Comparison of ENCODE assay signal across 23 mouse cellular contexts in genomic region chr10:75926396-75926795, GRCm38 (mm10). TPM values are rescaled to one million over a fixed set of nuclear protein-coding genes. Genes with fewer than 3 reads are reported as not detected.
DNase-seq lines count a peak whose midpoint lies in the region; ATAC-seq and TF ChIP-seq lines count a peak whose summit lies in the region.
"Had no signal": no experiment of that assay in that cellular context is flagged by ENCODE, and none has a peak within 500 bp of the region (broad histone marks: within the 10 kb centered on the region; RNA-seq: fewer than 3 reads in every experiment).

No protein-coding gene starts in this region.

- no peak overlapping the region for H3K4me2 ChIP-seq in limb, embryonic 11.5 days (ENCODE audit: low read depth, severe bottlenecking)
- H3K4me2 ChIP-seq: hindbrain, embryonic 12.5 days; limb, embryonic 15.5 days; stomach, embryonic 15.5 days had no signal

- TF ChIP-seq POLR2A in thymus, adult 2 months (IDR thresholded peaks at IDR 0.05; ENCODE audit: control insufficient read depth, extremely low read depth, insufficient read depth, low read length, poor library complexity), result no peak

- H3K9ac ChIP-seq in limb, embryonic 11.5 days (ENCODE audit: low read length), result 0 out of 2 replicates have a peak overlapping the region, but pooled peaks have one; percentile 12
- H3K9ac ChIP-seq: hindbrain, embryonic 12.5 days; limb, embryonic 15.5 days; stomach, embryonic 15.5 days had no signal

- peaks cover 6% of the 10 kb centered on the region for H3K4me1 ChIP-seq in limb, embryonic 11.5 days (ENCODE audit: control insufficient read depth, insufficient read depth, low read length)
- H3K4me1 ChIP-seq in limb, embryonic 10.5 days, result peaks cover 28% of the 10 kb centered on the region
- H3K4me1 ChIP-seq in thymus, adult 2 months (replicated peaks; ENCODE audit: control insufficient read depth, insufficient read depth, low read length), result peaks cover 5% of the 10 kb centered on the region
- peaks cover 23% of the 10 kb centered on the region for H3K4me1 ChIP-seq in heart, embryonic 10.5 days

- no peaks in the 10 kb centered on the region; the same call in 1 of the 2 replicates for H3K36me3 ChIP-seq in limb, embryonic 11.5 days (ENCODE audit: control insufficient read depth, insufficient read depth, low read length)
- peaks cover 52% of the 10 kb centered on the region for H3K36me3 ChIP-seq in limb, embryonic 10.5 days
- no peaks in the 10 kb centered on the region for H3K36me3 ChIP-seq in thymus, adult 2 months (ENCODE audit: control insufficient read depth, insufficient read depth, low read length)
- peaks cover 37% of the 10 kb centered on the region for H3K36me3 ChIP-seq in heart, embryonic 10.5 days

- no peak overlapping the region for H3K27ac ChIP-seq in limb, embryonic 11.5 days (replicated peaks; ENCODE audit: low read depth, low read length)
- no peak overlapping the region for H3K27ac ChIP-seq in limb, embryonic 10.5 days
- no peak overlapping the region for H3K27ac ChIP-seq in thymus, adult 2 months (ENCODE audit: control insufficient read depth, insufficient read depth, low read length)
- no peak overlapping the region for H3K27ac ChIP-seq in heart, embryonic 10.5 days
- H3K27ac ChIP-seq: forebrain, embryonic 10.5 days; hindbrain, embryonic 12.5 days; limb, embryonic 15.5 days; macrophage; stomach, embryonic 15.5 days had no signal

- DNase-seq in limb, embryonic 11.5 days (ENCODE audit: low spot score), result no peak
- no peak for DNase-seq in limb, embryonic 10.5 days (ENCODE audit: low spot score)
- no peak for DNase-seq in thymus, adult 2 months
- DNase-seq in thymus, adult 18-20 months, result no peak
- peak; percentile 69 for DNase-seq in thymus, postnatal 0 days (ENCODE audit: low spot score)
- DNase-seq in liver, result no peak
- no peak for DNase-seq in heart, embryonic 10.5 days (ENCODE audit: low spot score)
- DNase-seq: adrenal gland, postnatal 25 days; cerebellum, adult 9-11 months; gastrocnemius, postnatal 10 days; heart, adult 11 months; kidney, adult 18-20 months; kidney, postnatal 4 days; retina, postnatal 1 day had no signal

- H3K27me3 ChIP-seq in limb, embryonic 11.5 days (ENCODE audit: control insufficient read depth, insufficient read depth, low read length), result peaks cover 2% of the 10 kb centered on the region; the same call in 1 of the 2 replicates
- H3K27me3 ChIP-seq in limb, embryonic 10.5 days (ENCODE audit: low read depth, poor library complexity, severe bottlenecking), result peaks cover 31% of the 10 kb centered on the region
- peaks cover 4% of the 10 kb centered on the region; the same call in 1 of the 2 replicates for H3K27me3 ChIP-seq in thymus, adult 2 months (ENCODE audit: control insufficient read depth, insufficient read depth, low read length)
- H3K27me3 ChIP-seq in heart, embryonic 10.5 days (ENCODE audit: insufficient read depth, poor library complexity, severe bottlenecking), result peaks cover 61% of the 10 kb centered on the region
- H3K27me3 ChIP-seq: limb, embryonic 15.5 days had no signal

- H3K9me3 ChIP-seq in limb, embryonic 11.5 days (ENCODE audit: control insufficient read depth, low read length), result no peaks in the 10 kb centered on the region
- H3K9me3 ChIP-seq in limb, embryonic 10.5 days (replicated peaks), result no peaks in the 10 kb centered on the region
- H3K9me3 ChIP-seq in heart, embryonic 10.5 days, result no peaks in the 10 kb centered on the region
- H3K9me3 ChIP-seq: forebrain, embryonic 10.5 days; hindbrain, embryonic 12.5 days; limb, embryonic 15.5 days; stomach, embryonic 15.5 days had no signal

- TF ChIP-seq CTCF in thymus, adult 2 months (IDR thresholded peaks at IDR 0.05; ENCODE audit: borderline replicate concordance, control insufficient read depth, extremely low read depth, insufficient read depth, low read length, poor library complexity), result no peak

- 72% methylated on average over 13 of the region's 13 CpGs for WGBS in limb, embryonic 11.5 days
- 71% methylated on average over 13 of the region's 13 CpGs for WGBS in limb, embryonic 10.5 days
- WGBS in thymus, adult 2 months, result 88% methylated on average over 13 of the region's 13 CpGs
- WGBS in heart, embryonic 10.5 days, result 48% methylated on average over 13 of the region's 13 CpGs

- no peak for ATAC-seq in limb, embryonic 11.5 days (ENCODE audit: insufficient number of reproducible peaks, low FRiP score, low TSS enrichment, low read depth)
- ATAC-seq: forebrain, embryonic 16.5 days had no signal

- H3K4me3 ChIP-seq in limb, embryonic 11.5 days (ENCODE audit: low read depth, low read length), result no peak overlapping the region
- no peak overlapping the region for H3K4me3 ChIP-seq in limb, embryonic 10.5 days
- H3K4me3 ChIP-seq in thymus, adult 2 months (ENCODE audit: control insufficient read depth, insufficient read depth, low read length), result peak overlapping the region; percentile 30
- H3K4me3 ChIP-seq in heart, embryonic 10.5 days, result no peak overlapping the region
- H3K4me3 ChIP-seq: forebrain, embryonic 10.5 days; hindbrain, embryonic 12.5 days; limb, embryonic 15.5 days; stomach, embryonic 15.5 days had no signal

RNA-seq across cellular contexts. Expression of gene Smarcb1, which starts 5.0 kb away (rescaled TPM):
- 260 and 263 TPM in 2 replicates for polyA plus RNA-seq in limb, embryonic 11.5 days (2014; fragmentation: Nextera tagmentation; extraction: Ambion mirVana)
- 285 and 294 TPM in 2 replicates for polyA plus RNA-seq in limb, embryonic 10.5 days (2016; fragmentation: Nextera tagmentation; extraction: Ambion mirVana)
- polyA plus RNA-seq in thymus, adult 2 months (2012; rRNA removed), result 63.0 and 75.5 TPM in 2 replicates
- 138 and 140 TPM in 2 replicates for polyA plus RNA-seq in thymus, postnatal 0 days (2015; fragmentation: Nextera tagmentation; extraction: Ambion mirVana)
- 157 and 204 TPM in 2 replicates for polyA plus RNA-seq in heart, embryonic 10.5 days (2016; fragmentation: Nextera tagmentation; extraction: Ambion mirVana)

RNA-seq across cellular contexts. Expression of gene Chchd10, which starts 6.5 kb away (rescaled TPM):
- 4.5 and 6.2 TPM in 2 replicates for polyA plus RNA-seq in limb, embryonic 11.5 days (2014; fragmentation: Nextera tagmentation; extraction: Ambion mirVana)
- polyA plus RNA-seq in limb, embryonic 10.5 days (2016; fragmentation: Nextera tagmentation; extraction: Ambion mirVana), result 4.9 and 5.8 TPM in 2 replicates
- 172 and 198 TPM in 2 replicates for polyA plus RNA-seq in thymus, adult 2 months (2012; rRNA removed)
- polyA plus RNA-seq in thymus, postnatal 0 days (2015; fragmentation: Nextera tagmentation; extraction: Ambion mirVana), result 21.6 and 22.2 TPM in 2 replicates
- polyA plus RNA-seq in heart, embryonic 10.5 days (2016; fragmentation: Nextera tagmentation; extraction: Ambion mirVana), result 333 and 524 TPM in 2 replicates

RNA-seq across cellular contexts. Expression of gene Mmp11, which starts 9.9 kb away (rescaled TPM):
- polyA plus RNA-seq in limb, embryonic 11.5 days (2014; fragmentation: Nextera tagmentation; extraction: Ambion mirVana), result 66.1 and 75.2 TPM in 2 replicates
- polyA plus RNA-seq in limb, embryonic 10.5 days (2016; fragmentation: Nextera tagmentation; extraction: Ambion mirVana), result 39.6 and 68.1 TPM in 2 replicates
- 7.5 and 9.3 TPM in 2 replicates for polyA plus RNA-seq in thymus, adult 2 months (2012; rRNA removed)
- 7.9 and 8.6 TPM in 2 replicates for polyA plus RNA-seq in thymus, postnatal 0 days (2015; fragmentation: Nextera tagmentation; extraction: Ambion mirVana)
- 19.4 and 39.0 TPM in 2 replicates for polyA plus RNA-seq in heart, embryonic 10.5 days (2016; fragmentation: Nextera tagmentation; extraction: Ambion mirVana)

RNA-seq across cellular contexts. Expression of gene Gm867, which starts 14.1 kb away (rescaled TPM):
- 0.31 and 0.35 TPM in 2 replicates for polyA plus RNA-seq in limb, embryonic 11.5 days (2014; fragmentation: Nextera tagmentation; extraction: Ambion mirVana)
- polyA plus RNA-seq in limb, embryonic 10.5 days (2016; fragmentation: Nextera tagmentation; extraction: Ambion mirVana), result 0.20 and 0.49 TPM in 2 replicates
- 0.42 TPM in 1 of 2 replicates, not detected in the other for polyA plus RNA-seq in thymus, adult 2 months (2012; rRNA removed)
- polyA plus RNA-seq in thymus, postnatal 0 days (2015; fragmentation: Nextera tagmentation; extraction: Ambion mirVana), result 0.39 and 0.46 TPM in 2 replicates
- 0.39 and 0.76 TPM in 2 replicates for polyA plus RNA-seq in heart, embryonic 10.5 days (2016; fragmentation: Nextera tagmentation; extraction: Ambion mirVana)
- polyA plus RNA-seq: macrophage had no signal

RNA-seq across cellular contexts. Expression of gene Vpreb3, which starts 16.5 kb away (rescaled TPM):
- 0.33 and 0.60 TPM in 2 replicates for polyA plus RNA-seq in limb, embryonic 11.5 days (2014; fragmentation: Nextera tagmentation; extraction: Ambion mirVana)
- polyA plus RNA-seq in limb, embryonic 10.5 days (2016; fragmentation: Nextera tagmentation; extraction: Ambion mirVana), result 0.34 and 0.65 TPM in 2 replicates
- 3.1 and 4.8 TPM in 2 replicates for polyA plus RNA-seq in thymus, adult 2 months (2012; rRNA removed)
- polyA plus RNA-seq in thymus, postnatal 0 days (2015; fragmentation: Nextera tagmentation; extraction: Ambion mirVana), result 1.9 and 2.0 TPM in 2 replicates
- 0.74 and 0.83 TPM in 2 replicates for polyA plus RNA-seq in heart, embryonic 10.5 days (2016; fragmentation: Nextera tagmentation; extraction: Ambion mirVana)
- polyA plus RNA-seq: brain, embryonic 14.5 days; cortical plate, adult 2 months; embryonic facial prominence, embryonic 11.5 days; macrophage had no signal
